Mouse (Mus musculus): Measurements from ENCODE around the gene Axl.

Gene Axl

GRCm38 (mm10) chr7:25788220-25789128 lies at the start of gene Axl:
Axl (minus strand) TSS chr7:25788705.
- 0 out of 2 replicates have a peak, but pooled peaks have one; percentile 36 for ATAC-seq (ENCODE audit: insufficient number of reproducible peaks, low FRiP score, low TSS enrichment)

GRCm38 (mm10) chr7:25835188-25835891 lies 46.8 kb upstream of the Axl start:
- no peak for ATAC-seq (ENCODE audit: insufficient number of reproducible peaks, low FRiP score, low TSS enrichment)

GRCm38 (mm10) chr7:25831557-25832530 lies 43.3 kb upstream of the Axl start:
- no peak for ATAC-seq (ENCODE audit: insufficient number of reproducible peaks, low FRiP score, low TSS enrichment)

GRCm38 (mm10) chr7:25830251-25830650 lies 41.7 kb upstream of the Axl start:
- no peak for ATAC-seq (ENCODE audit: insufficient number of reproducible peaks, low FRiP score, low TSS enrichment)

GRCm38 (mm10) chr7:25827199-25827598 lies 38.7 kb upstream of the Axl start:
- no peak for ATAC-seq (ENCODE audit: insufficient number of reproducible peaks, low FRiP score, low TSS enrichment)

GRCm38 (mm10) chr7:25826029-25826428 lies 37.5 kb upstream of the Axl start:
- no peak for ATAC-seq (ENCODE audit: insufficient number of reproducible peaks, low FRiP score, low TSS enrichment)

- no peak for ATAC-seq (ENCODE audit: insufficient number of reproducible peaks, low FRiP score, low TSS enrichment)
These were observed 36.5 kb upstream of the Axl start for GRCm38 (mm10) chr7:25825043-25825442.

GRCm38 (mm10) chr7:25816241-25816919 lies 27.9 kb upstream of the Axl start, which contains the start of gene Cyp2s1:
Cyp2s1 (minus strand) TSS chr7:25816913.
- no peak for ATAC-seq (ENCODE audit: insufficient number of reproducible peaks, low FRiP score, low TSS enrichment)

GRCm38 (mm10) chr7:25815571-25815970 lies 27.1 kb upstream of the Axl start:
- ATAC-seq (ENCODE audit: insufficient number of reproducible peaks, low FRiP score, low TSS enrichment) = no peak

GRCm38 (mm10) chr7:25814711-25815110 lies 26.2 kb upstream of the Axl start:
- no peak for ATAC-seq (ENCODE audit: insufficient number of reproducible peaks, low FRiP score, low TSS enrichment)

GRCm38 (mm10) chr7:25812195-25812594 lies 23.7 kb upstream of the Axl start:
- ATAC-seq (ENCODE audit: insufficient number of reproducible peaks, low FRiP score, low TSS enrichment) = no peak

- no peak for ATAC-seq (ENCODE audit: insufficient number of reproducible peaks, low FRiP score, low TSS enrichment)
These were observed 23.2 kb upstream of the Axl start for GRCm38 (mm10) chr7:25811716-25812115.

GRCm38 (mm10) chr7:25805631-25806343 lies 17.3 kb upstream of the Axl start:
- no peak for ATAC-seq (ENCODE audit: insufficient number of reproducible peaks, low FRiP score, low TSS enrichment)

GRCm38 (mm10) chr7:25804792-25805191 lies 16.3 kb upstream of the Axl start:
- ATAC-seq (ENCODE audit: insufficient number of reproducible peaks, low FRiP score, low TSS enrichment) = no peak

- ATAC-seq (ENCODE audit: insufficient number of reproducible peaks, low FRiP score, low TSS enrichment) = no peak
These were observed 15.0 kb upstream of the Axl start for GRCm38 (mm10) chr7:25803460-25803859.

- ATAC-seq (ENCODE audit: insufficient number of reproducible peaks, low FRiP score, low TSS enrichment) = no peak
These were observed 14.0 kb upstream of the Axl start for GRCm38 (mm10) chr7:25802241-25803125.

GRCm38 (mm10) chr7:25801031-25801430 lies 12.5 kb upstream of the Axl start:
- no peak for ATAC-seq (ENCODE audit: insufficient number of reproducible peaks, low FRiP score, low TSS enrichment)

GRCm38 (mm10) chr7:25799369-25799768 lies 10.9 kb upstream of the Axl start:
- ATAC-seq (ENCODE audit: insufficient number of reproducible peaks, low FRiP score, low TSS enrichment) = no peak
